Mouse (Mus musculus) lung, adult 2 months (tissue): Measurements from ENCODE around the gene Susd6.

Experiments used
- CTCF ChIP-seq: fragments of 200-500 bp; IDR thresholded peaks from 2 replicates; pipeline ENCODE4 v1.5.1; 2011; ENCODE audit warnings: mild to moderate bottlenecking, low read length, control low read depth; ENCODE audit not compliant: insufficient read depth
- POLR2A ChIP-seq: fragments of 200-500 bp; IDR thresholded peaks from 2 replicates; pipeline ENCODE4 v1.6.1; 2011; ENCODE audit warnings: low read depth, mild to moderate bottlenecking, control low read depth, low read length, borderline replicate concordance; ENCODE audit errors: extremely low read depth

GRCm38 (mm10) chr12:80782190-80782589, 8.1 kb upstream of the Susd6 start:
- TF ChIP-seq POLR2A (no peak), CTCF (no peak)
